Mouse (Mus musculus): ENCODE data around the gene Uqcc3. TPM values are rescaled to one million over a fixed set of nuclear protein-coding genes. Genes with fewer than 3 reads are reported as not detected.
"Not testable (repeated sequence)": the region's sequence is repeated elsewhere in the genome, so short reads cannot be mapped to it uniquely, and the experiment has no call there.

The Uqcc3 gene
- polyA plus RNA-seq, 1 experiment: 20.8 TPM

- Histone ChIP-seq H3K36me3 (ENCODE audit: control insufficient read depth, insufficient read depth, low read length) (no peaks in the 10 kb centered on the region), H3K4me3 (ENCODE audit: extremely low read depth, insufficient read depth, insufficient read length) (no peak within 1 kb of the TSS), H3K4me1 (ENCODE audit: control insufficient read depth, insufficient read depth, insufficient read length) (peaks cover 5% of the 10 kb centered on the region; the same call in 1 of the 2 replicates), H3K27me3 (ENCODE audit: control insufficient read depth, insufficient read depth, low read length) (no peaks in the 10 kb centered on the region), H3K27ac (ENCODE audit: insufficient read depth, low read length) (no peak within 1 kb of the TSS)
- WGBS: 93% methylated on average over 3 of the region's 3 CpGs
- no peak for DNase-seq (ENCODE audit: low read depth in 1 of 2, low spot score in 2 of 2)
- TF ChIP-seq CTCF (IDR thresholded peaks at IDR 0.05; ENCODE audit: extremely low read depth, insufficient read depth, insufficient read length, insufficient replicate concordance) (no peak), POLR2A (IDR thresholded peaks at IDR 0.05; ENCODE audit: low read depth, low read length) (no peak)
Measured at GRCm38 (mm10) chr19:8883616-8884015, 2.9 kb upstream of the Uqcc3 start, which contains the start of the genes Lbhd1 and Gm49403. Lbhd1 (plus strand) TSS chr19:8883732. Gm49403 (plus strand) TSS chr19:8883930.

DNA sequence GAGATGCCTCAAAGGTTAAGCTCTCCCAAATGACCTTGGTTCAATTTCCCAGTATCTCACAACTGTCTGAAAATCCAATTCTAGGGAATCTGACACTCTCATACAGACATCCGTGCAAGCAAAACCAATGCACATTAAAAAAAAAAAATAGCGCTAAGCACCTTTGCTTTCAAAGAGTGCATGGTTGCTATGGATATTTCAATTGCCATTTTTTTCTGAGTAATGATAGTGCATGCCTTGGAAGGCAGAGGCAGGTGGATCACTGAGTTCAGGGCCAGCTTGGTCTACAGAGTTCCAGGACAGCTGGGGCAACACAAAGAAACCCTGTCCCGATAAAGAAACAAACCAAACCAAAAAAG, 290 bp upstream of the Uqcc3 start:
- WGBS: 2% methylated on average over 3 of the region's 3 CpGs
- no peaks in the 10 kb centered on the region for H3K27me3 ChIP-seq (ENCODE audit: control insufficient read depth, insufficient read depth, low read length)
- H3K4me1 ChIP-seq (ENCODE audit: control insufficient read depth, insufficient read depth, insufficient read length): no peaks in the 10 kb centered on the region; the same call in 1 of the 2 replicates
- peaks cover 1% of the 10 kb centered on the region; the same call in 1 of the 2 replicates for H3K36me3 ChIP-seq (ENCODE audit: control insufficient read depth, insufficient read depth, low read length)
- TF ChIP-seq POLR2A (IDR thresholded peaks at IDR 0.05; ENCODE audit: low read depth, low read length) (no peak), CTCF (IDR thresholded peaks at IDR 0.05; ENCODE audit: extremely low read depth, insufficient read depth, insufficient read length, insufficient replicate concordance) (no peak)
- no peak for DNase-seq (ENCODE audit: low read depth in 1 of 2, low spot score in 2 of 2)
- peak overlapping the region; percentile 89 for H3K4me3 ChIP-seq (ENCODE audit: extremely low read depth, insufficient read depth, insufficient read length)
- no peak overlapping the region for H3K27ac ChIP-seq (ENCODE audit: insufficient read depth, low read length)

GRCm38 (mm10) chr19:8875031-8875430, 5.7 kb downstream of the Uqcc3 start:
- Histone ChIP-seq H3K27me3 (ENCODE audit: control insufficient read depth, insufficient read depth, low read length) (no peaks in the 10 kb centered on the region), H3K4me1 (ENCODE audit: control insufficient read depth, insufficient read depth, insufficient read length) (peaks cover 3% of the 10 kb centered on the region; the same call in 1 of the 2 replicates), H3K36me3 (ENCODE audit: control insufficient read depth, insufficient read depth, low read length) (peaks cover 18% of the 10 kb centered on the region), H3K4me3 (ENCODE audit: extremely low read depth, insufficient read depth, insufficient read length) (no peak overlapping the region), H3K27ac (ENCODE audit: insufficient read depth, low read length) (no peak overlapping the region)
- 92% methylated on average over 7 of the region's 7 CpGs for WGBS
- DNase-seq (ENCODE audit: low read depth in 1 of 2, low spot score in 2 of 2): no peak
- TF ChIP-seq POLR2A (IDR thresholded peaks at IDR 0.05; ENCODE audit: low read depth, low read length) (no peak), CTCF (IDR thresholded peaks at IDR 0.05; ENCODE audit: extremely low read depth, insufficient read depth, insufficient read length, insufficient replicate concordance) (no peak)

DNA sequence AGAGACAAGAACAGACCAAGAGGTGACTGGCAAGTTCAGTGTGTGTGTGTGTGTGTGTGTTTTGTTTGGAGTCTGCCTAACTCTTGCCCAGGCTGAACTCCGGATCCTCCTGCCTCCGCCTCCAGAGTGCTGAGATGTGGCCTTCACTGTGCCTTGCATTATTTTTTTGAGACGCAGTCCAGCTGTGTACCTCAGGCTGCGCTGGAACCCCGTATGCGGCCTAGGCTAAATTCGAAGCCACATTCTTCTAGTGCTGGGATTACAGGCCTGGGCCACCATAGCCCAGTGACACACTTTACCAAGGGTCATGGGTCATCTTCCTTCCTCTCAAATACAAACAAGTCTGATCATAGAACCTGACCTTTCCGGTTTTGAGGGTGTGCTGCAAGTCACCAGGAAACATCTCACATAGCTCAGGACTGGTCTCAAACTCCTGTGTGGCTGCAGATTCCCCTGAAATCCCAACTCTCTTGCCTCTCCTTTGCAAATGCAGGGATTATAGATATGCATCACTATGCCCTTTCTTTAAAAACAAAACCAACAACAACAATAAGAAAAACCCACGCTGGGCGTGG, 8.4 kb downstream of the Uqcc3 start:
- Histone ChIP-seq H3K27me3 (ENCODE audit: control insufficient read depth, insufficient read depth, low read length) (no peaks in the 10 kb centered on the region), H3K4me1 (ENCODE audit: control insufficient read depth, insufficient read depth, insufficient read length) (peaks cover 3% of the 10 kb centered on the region; the same call in 1 of the 2 replicates), H3K36me3 (ENCODE audit: control insufficient read depth, insufficient read depth, low read length) (peaks cover 17% of the 10 kb centered on the region), H3K27ac (ENCODE audit: insufficient read depth, low read length) (no peak overlapping the region), H3K4me3 (ENCODE audit: extremely low read depth, insufficient read depth, insufficient read length) (peak overlapping the region; percentile 78)
- 72% methylated on average over 10 of the region's 10 CpGs for WGBS
- no peak for DNase-seq (ENCODE audit: low read depth in 1 of 2, low spot score in 2 of 2)
- TF ChIP-seq CTCF (IDR thresholded peaks at IDR 0.05; ENCODE audit: extremely low read depth, insufficient read depth, insufficient read length, insufficient replicate concordance): no peak
- TF ChIP-seq POLR2A (IDR thresholded peaks at IDR 0.05; ENCODE audit: low read depth, low read length): no peak

DNA sequence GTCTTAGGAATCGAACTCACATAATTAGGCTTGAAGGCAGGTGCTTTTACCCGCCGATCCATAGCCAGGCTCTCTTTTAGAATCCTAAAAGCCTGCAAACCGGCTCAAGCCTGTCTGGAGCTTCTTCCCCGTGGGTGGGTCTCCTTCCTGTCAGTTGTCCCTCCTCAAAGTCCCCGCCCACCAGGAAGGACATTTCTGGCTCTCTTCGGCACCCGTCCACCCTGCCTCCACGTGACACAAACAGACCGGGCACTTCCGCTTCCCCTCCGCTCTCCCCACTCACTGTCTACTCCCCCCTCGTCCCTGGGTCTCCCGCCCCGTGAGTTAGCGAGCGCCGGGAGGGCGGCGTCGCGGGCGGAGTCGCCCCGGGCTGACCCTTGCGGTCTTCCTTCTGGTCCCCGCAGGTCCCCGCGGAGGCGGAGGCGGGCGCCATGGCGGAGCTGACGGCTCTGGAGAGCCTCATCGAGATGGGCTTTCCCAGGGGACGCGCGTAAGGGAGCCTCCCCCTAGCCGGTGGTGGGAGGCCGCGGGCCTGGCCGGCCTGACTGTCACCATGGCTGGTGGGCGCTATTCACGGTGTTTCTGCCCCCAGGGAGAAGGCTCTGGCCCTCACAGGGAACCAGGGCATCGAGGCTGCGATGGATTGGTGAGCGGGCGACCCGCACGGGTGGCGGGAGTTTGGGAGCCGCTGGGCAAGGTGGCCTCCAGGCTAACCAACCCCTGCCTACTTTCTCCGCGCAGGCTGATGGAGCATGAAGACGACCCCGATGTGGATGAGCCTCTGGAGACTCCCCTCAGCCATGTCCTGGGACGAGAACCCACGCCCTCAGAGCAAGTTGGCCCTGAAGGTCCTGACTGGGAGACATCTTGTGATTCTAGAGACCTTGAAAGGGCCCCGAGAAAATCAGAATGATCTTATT, 9.2 kb downstream of the Uqcc3 start, which contains the start of gene Ubxn1:
TSS of gene Ubxn1 (plus strand) at position 230 of the 920 bp plus-strand sequence.
- DNase-seq (ENCODE audit: low read depth in 1 of 2, low spot score in 2 of 2): peak; percentile 87 to 96
- peaks cover 3% of the 10 kb centered on the region; the same call in 1 of the 2 replicates for H3K4me1 ChIP-seq (ENCODE audit: control insufficient read depth, insufficient read depth, insufficient read length)
- H3K27ac ChIP-seq (ENCODE audit: insufficient read depth, low read length): peak within 1 kb of the TSS; percentile 73
- 1% methylated on average over 57 of the region's 59 CpGs for WGBS
- peaks cover 17% of the 10 kb centered on the region for H3K36me3 ChIP-seq (ENCODE audit: control insufficient read depth, insufficient read depth, low read length)
- TF ChIP-seq CTCF (IDR thresholded peaks at IDR 0.05; ENCODE audit: extremely low read depth, insufficient read depth, insufficient read length, insufficient replicate concordance): no peak
- no peak; the same call in none of the 2 replicates for TF ChIP-seq POLR2A (IDR thresholded peaks at IDR 0.05; ENCODE audit: low read depth, low read length)
- no peaks in the 10 kb centered on the region for H3K27me3 ChIP-seq (ENCODE audit: control insufficient read depth, insufficient read depth, low read length)
- peak within 1 kb of the TSS; percentile 78 for H3K4me3 ChIP-seq (ENCODE audit: extremely low read depth, insufficient read depth, insufficient read length)

DNA sequence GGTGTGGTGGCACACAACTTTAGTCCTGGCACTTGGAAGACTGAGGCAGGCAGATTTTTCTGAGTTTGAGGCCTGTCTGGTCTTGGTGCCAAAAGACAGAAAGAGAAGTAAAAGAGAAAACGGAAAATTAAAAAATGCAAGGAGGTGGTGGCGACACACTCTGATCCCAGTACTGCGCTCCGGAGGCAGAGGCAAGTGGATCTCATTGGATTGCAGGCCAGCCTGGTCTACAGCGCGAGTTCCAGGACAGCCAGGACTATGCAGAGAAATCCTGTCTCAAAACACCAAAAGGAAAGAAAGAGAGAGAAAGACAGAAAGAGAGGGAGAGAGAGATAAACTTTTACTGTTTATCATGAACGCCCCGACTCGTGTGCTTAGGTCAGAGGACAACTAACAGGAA, 9.9 kb downstream of the Uqcc3 start:
- H3K4me3 ChIP-seq (ENCODE audit: extremely low read depth, insufficient read depth, insufficient read length): peak overlapping the region; percentile 78
- peaks cover 17% of the 10 kb centered on the region for H3K36me3 ChIP-seq (ENCODE audit: control insufficient read depth, insufficient read depth, low read length)
- no peak for TF ChIP-seq CTCF (IDR thresholded peaks at IDR 0.05; ENCODE audit: extremely low read depth, insufficient read depth, insufficient read length, insufficient replicate concordance)
- no peak for TF ChIP-seq POLR2A (IDR thresholded peaks at IDR 0.05; ENCODE audit: low read depth, low read length)
- DNase-seq (ENCODE audit: low read depth in 1 of 2, low spot score in 2 of 2): no peak
- H3K4me1 ChIP-seq (ENCODE audit: control insufficient read depth, insufficient read depth, insufficient read length): peaks cover 3% of the 10 kb centered on the region; the same call in 1 of the 2 replicates
- peak overlapping the region; percentile 55 for H3K27ac ChIP-seq (ENCODE audit: insufficient read depth, low read length)
- H3K27me3 ChIP-seq (ENCODE audit: control insufficient read depth, insufficient read depth, low read length): no peaks in the 10 kb centered on the region
- WGBS: 21% methylated on average over 9 of the region's 9 CpGs

GRCm38 (mm10) chr19:8870381-8870780, 10.3 kb downstream of the Uqcc3 start:
- not testable (repeated sequence) for H3K27me3 ChIP-seq (ENCODE audit: control insufficient read depth, insufficient read depth, low read length); H3K4me3 ChIP-seq (ENCODE audit: extremely low read depth, insufficient read depth, insufficient read length); DNase-seq (ENCODE audit: low read depth in 1 of 2, low spot score in 2 of 2); H3K27ac ChIP-seq (ENCODE audit: insufficient read depth, low read length); H3K4me1 ChIP-seq (ENCODE audit: control insufficient read depth, insufficient read depth, insufficient read length)
- WGBS: 67% methylated on average over 3 of the region's 3 CpGs
- peaks cover 15% of the 10 kb centered on the region for H3K36me3 ChIP-seq (ENCODE audit: control insufficient read depth, insufficient read depth, low read length)

Data from spleen, adult 2 months (tissue).